In the genomic region with DNA sequence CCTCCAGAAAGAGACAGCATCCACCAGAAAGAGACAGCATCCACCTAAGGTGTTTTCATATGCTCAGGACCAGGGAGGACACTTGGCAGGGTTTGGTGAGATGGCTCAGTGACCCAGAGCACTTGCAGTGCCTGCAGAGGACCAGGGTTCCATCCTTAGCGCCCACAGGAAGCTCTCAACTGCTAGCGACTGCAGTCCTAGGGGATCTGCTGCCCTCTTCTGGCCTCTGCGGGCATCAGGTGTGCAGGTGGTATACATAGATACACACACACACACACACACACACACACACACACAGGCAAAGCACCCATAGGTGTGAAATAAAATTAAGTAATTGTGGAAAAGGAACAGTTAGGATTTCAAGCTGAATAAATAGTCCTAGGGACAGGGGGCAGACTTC, we compare ENCODE assay signal across 19 mouse cellular contexts.
DNase-seq lines count a peak whose midpoint lies in the region; ATAC-seq and TF ChIP-seq lines count a peak whose summit lies in the region.
"Had no signal": no experiment of that assay in that cellular context is flagged by ENCODE, and none has a peak within 500 bp of the region (broad histone marks: within the 10 kb centered on the region; RNA-seq: fewer than 3 reads in every experiment).

No protein-coding gene starts in this region.

- H3K27ac ChIP-seq in kidney, embryonic 14.5 days (ENCODE audit: low read depth, low read length), result peak overlapping the region; percentile 0; the same call in 1 of the 2 replicates
- peak overlapping the region; percentile 60 for H3K27ac ChIP-seq in lung, embryonic 14.5 days (ENCODE audit: low read depth)
- H3K27ac ChIP-seq in stomach, embryonic 16.5 days (ENCODE audit: low read length), result peak overlapping the region; percentile 11; the same call in 1 of the 2 replicates
- H3K27ac ChIP-seq: heart, embryonic 10.5 days; hindbrain, embryonic 15.5 days; liver, embryonic 13.5 days; midbrain, embryonic 12.5 days had no signal

- WGBS in kidney, embryonic 14.5 days, result 97% methylated on average over 3 of the region's 3 CpGs
- WGBS in lung, embryonic 14.5 days, result 93% methylated on average over 3 of the region's 3 CpGs
- 87% methylated on average over 3 of the region's 3 CpGs for WGBS in stomach, embryonic 16.5 days

- H3K4me3 ChIP-seq in kidney, embryonic 14.5 days (ENCODE audit: low read length), result no peak overlapping the region
- H3K4me3 ChIP-seq in lung, embryonic 14.5 days (ENCODE audit: low read depth, low read length), result no peak overlapping the region
- no peak overlapping the region for H3K4me3 ChIP-seq in stomach, embryonic 16.5 days (replicated peaks; ENCODE audit: low read length)
- H3K4me3 ChIP-seq: heart, embryonic 10.5 days; hindbrain, embryonic 15.5 days; liver, embryonic 13.5 days; midbrain, embryonic 12.5 days had no signal

- no peak for ATAC-seq in kidney, embryonic 14.5 days (ENCODE audit: low FRiP score, low TSS enrichment)
- ATAC-seq in lung, embryonic 14.5 days (ENCODE audit: insufficient read depth), result no peak
- no peak for ATAC-seq in stomach, embryonic 16.5 days (ENCODE audit: insufficient read depth, low FRiP score)
- ATAC-seq: CD4-positive, CD25-positive, alpha-beta regulatory T cell, adult 4 months; forebrain, embryonic 14.5 days had no signal

- DNase-seq in kidney, postnatal 14 days, result no peak
- no peak for DNase-seq in lung, embryonic 14.5 days
- DNase-seq in lung, postnatal 36 days, result no peak
- peak; percentile 28 for DNase-seq in R1 (ENCODE audit: low read depth, low spot score)
- no peak for DNase-seq in gastrocnemius, adult 18-20 months (ENCODE audit: low spot score)
- no peak for DNase-seq in retina, embryonic 14.5 days (ENCODE audit: low spot score)
- DNase-seq: cerebellum, adult 9-10 months; layer of hippocampus, postnatal 36 days; liver, embryonic 13.5 days; lung, adult 2 months; right cerebral cortex, postnatal 14 days; thymus, postnatal 14 days had no signal

- no peak for TF ChIP-seq CTCF in lung, embryonic 14.5 days (IDR thresholded peaks at IDR 0.05; ENCODE audit: low read depth)

- no peaks in the 10 kb centered on the region for H3K4me1 ChIP-seq in kidney, embryonic 14.5 days (ENCODE audit: control insufficient read depth, insufficient read depth, low read length)
- H3K4me1 ChIP-seq in lung, embryonic 14.5 days (ENCODE audit: insufficient read depth), result no peaks in the 10 kb centered on the region
- H3K4me1 ChIP-seq in stomach, embryonic 16.5 days (ENCODE audit: control insufficient read depth, insufficient read depth, low read length), result no peaks in the 10 kb centered on the region
- H3K4me1 ChIP-seq: liver, embryonic 13.5 days; midbrain, embryonic 12.5 days had no signal

- no peaks in the 10 kb centered on the region for H3K27me3 ChIP-seq in kidney, embryonic 14.5 days (ENCODE audit: control insufficient read depth, insufficient read depth, low read length)
- no peaks in the 10 kb centered on the region for H3K27me3 ChIP-seq in lung, embryonic 14.5 days (ENCODE audit: insufficient read depth, low read length)
- no peaks in the 10 kb centered on the region for H3K27me3 ChIP-seq in stomach, embryonic 16.5 days (ENCODE audit: control insufficient read depth, insufficient read depth, low read length)
- H3K27me3 ChIP-seq: hindbrain, embryonic 15.5 days; liver, embryonic 13.5 days; midbrain, embryonic 12.5 days had no signal

- H3K9me3 ChIP-seq in kidney, embryonic 14.5 days (ENCODE audit: control insufficient read depth, low read length), result no peaks in the 10 kb centered on the region
- no peaks in the 10 kb centered on the region for H3K9me3 ChIP-seq in lung, embryonic 14.5 days (ENCODE audit: low read depth, low read length)
- no peaks in the 10 kb centered on the region for H3K9me3 ChIP-seq in stomach, embryonic 16.5 days (replicated peaks; ENCODE audit: control insufficient read depth, low read length)
- H3K9me3 ChIP-seq: heart, embryonic 10.5 days; hindbrain, embryonic 15.5 days; liver, embryonic 13.5 days; midbrain, embryonic 12.5 days had no signal

- H3K4me2 ChIP-seq in kidney, embryonic 14.5 days (replicated peaks; ENCODE audit: low read depth, low read length), result no peak overlapping the region
- H3K4me2 ChIP-seq in lung, embryonic 14.5 days, result no peak overlapping the region
- H3K4me2 ChIP-seq in stomach, embryonic 16.5 days (ENCODE audit: low read depth, low read length), result no peak overlapping the region
- H3K4me2 ChIP-seq: hindbrain, embryonic 15.5 days; liver, embryonic 13.5 days; midbrain, embryonic 12.5 days had no signal

- 0 out of 2 replicates have a peak, but pooled peaks cover 2% of the 10 kb centered on the region for H3K36me3 ChIP-seq in kidney, embryonic 14.5 days (ENCODE audit: control insufficient read depth, insufficient read depth, low read length)
- no peaks in the 10 kb centered on the region for H3K36me3 ChIP-seq in lung, embryonic 14.5 days (ENCODE audit: insufficient read depth)
- no peaks in the 10 kb centered on the region for H3K36me3 ChIP-seq in stomach, embryonic 16.5 days (ENCODE audit: control insufficient read depth, insufficient read depth, low read length)
- H3K36me3 ChIP-seq: heart, embryonic 10.5 days; hindbrain, embryonic 15.5 days; liver, embryonic 13.5 days; midbrain, embryonic 12.5 days had no signal

- no peak overlapping the region for H3K9ac ChIP-seq in kidney, embryonic 14.5 days (ENCODE audit: low read depth, low read length)
- H3K9ac ChIP-seq in lung, embryonic 14.5 days, result no peak overlapping the region
- no peak overlapping the region for H3K9ac ChIP-seq in stomach, embryonic 16.5 days (ENCODE audit: low read length)
- H3K9ac ChIP-seq: hindbrain, embryonic 15.5 days; liver, embryonic 13.5 days; midbrain, embryonic 12.5 days had no signal

Comparison
In these comparisons a context has a peak if more than half of its experiments do, and no peak if none do; other contexts are left out.
1. H3K27ac ChIP-seq: peak in every context shown above with its lines; median percentile 60 in lung, embryonic 14.5 days; 11 in stomach, embryonic 16.5 days; 0 in kidney, embryonic 14.5 days.